In the genomic region with DNA sequence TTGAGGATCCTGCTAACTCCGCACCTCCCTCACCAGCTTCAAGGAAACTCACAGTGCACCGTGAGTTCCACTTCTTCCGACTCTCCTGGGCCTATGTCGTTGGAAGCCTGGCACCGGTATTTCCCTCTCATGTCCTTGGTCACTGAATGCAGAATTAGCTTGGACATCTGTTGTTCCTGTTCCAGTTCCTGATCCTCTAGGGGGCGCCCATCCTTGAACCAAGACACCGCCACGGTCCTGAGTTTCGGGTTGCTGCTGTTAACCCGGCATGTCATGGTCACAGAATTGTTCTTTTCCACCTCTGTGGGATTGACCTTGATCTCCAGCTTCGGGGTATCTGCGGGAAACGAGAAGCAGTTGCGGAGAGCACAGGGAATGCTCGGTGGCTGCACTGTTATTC, we compare ENCODE assay signal across 9 mouse cellular contexts. TPM values are rescaled to one million over a fixed set of nuclear protein-coding genes. Genes with fewer than 3 reads are reported as not detected.
DNase-seq lines count a peak whose midpoint lies in the region; ATAC-seq and TF ChIP-seq lines count a peak whose summit lies in the region.
"Had no signal": no experiment of that assay in that cellular context is flagged by ENCODE, and none has a peak within 500 bp of the region (broad histone marks: within the 10 kb centered on the region; RNA-seq: fewer than 3 reads in every experiment).

No protein-coding gene starts in this region.

- H3K27me3 ChIP-seq in Patski = peaks cover 19% of the 10 kb centered on the region

- no peak overlapping the region for H3K27ac ChIP-seq in left cerebral cortex, adult 2 months

- peak; percentile 82 for TF ChIP-seq CTCF in Patski (IDR thresholded peaks at IDR 0.05)
- TF ChIP-seq CTCF in left cerebral cortex, adult 2 months (IDR thresholded peaks at IDR 0.05) = peak; percentile 78

- intact Hi-C loops in gastrocnemius, postnatal 14 days (cut with DNase I; ENCODE audit: low total_unique reads) = loop anchor here (10.0 kb wide), 1 partner anchor 102 kb away; a partner anchor contains a TSS
- intact Hi-C loops in left cerebral cortex, adult 2 months (cut with DNase I) = loop anchor here (2.0 to 5.0 kb wide), 4 partner anchors 32 to 224 kb away; a partner anchor contains a TSS

- POLR2A ChIA-PET in Patski (lab: Charles Lee) = interaction anchor here (0.6 kb wide), 1 partner anchor 143 kb away, joined by 4 read pairs; no protein-coding TSS in a partner anchor

- DNase-seq in Patski (ENCODE audit: low read depth, low spot score) = no peak
- peak; percentile 51 for DNase-seq in cerebellum, adult 9-11 months
- DNase-seq in gastrocnemius, postnatal 14 days = peak; percentile 73
- DNase-seq in induced T-regulatory cell, adult 2 months (ENCODE audit: low read depth) = peak; percentile 77
- peak; percentile 54 to 68 for DNase-seq in left cerebral cortex, adult 2 months (ENCODE audit: extremely low spot score in 1 of 2, low spot score in 2 of 2)
- peak; percentile 80 for DNase-seq in right cerebral cortex, postnatal 14 days
- peak; percentile 85 for DNase-seq in urinary bladder, postnatal 14 days (ENCODE audit: low spot score)

- H3K4me3 ChIP-seq in left cerebral cortex, adult 2 months = no peak overlapping the region

- peak; percentile 67 for ATAC-seq in Patski
- ATAC-seq in megakaryocyte-erythroid progenitor cell, adult 5-6 weeks (replicated peaks; ENCODE audit: low FRiP score, low TSS enrichment, poor library complexity, severe bottlenecking) = peak; percentile 41; the same call in 1 of the 2 replicates

- CTCF ChIA-PET in Patski (lab: Charles Lee) = interaction anchor here (0.8 to 3.2 kb wide), 5 partner anchors 10 to 101 kb away, joined by 3 to 12 read pairs (median 5); a partner anchor contains a TSS

- in situ Hi-C loops in Patski (cut with MboI; ENCODE audit: low pct_unique_long_range_greater_than_20kb) = no loop called here

RNA-seq across cellular contexts. Expression of a gene that starts 7.1 kb away (rescaled TPM):
- polyA plus RNA-seq in Patski (2021) = not detected
- total RNA-seq in gastrocnemius, postnatal 14 days (2021) = under 1 TPM in 1 of 2 experiments, not detected in 1; 0.29 TPM
- total RNA-seq in left cerebral cortex, adult 2 months (2021) = not detected
- total RNA-seq in megakaryocyte-erythroid progenitor cell, adult 5-6 weeks (2014; fragmentation: Nextera tagmentation) = 4.0 and 8.6 TPM in 2 replicates
- 0.27 TPM in 1 of 2 replicates, not detected in the other for total RNA-seq in megakaryocyte-erythroid progenitor cell, adult 5-6 weeks (2017)

RNA-seq across cellular contexts. Expression of a gene that starts 11.7 kb away (rescaled TPM):
- polyA plus RNA-seq in Patski (2021) = not detected
- not detected for total RNA-seq in gastrocnemius, postnatal 14 days (2021)
- total RNA-seq in left cerebral cortex, adult 2 months (2021) = not detected
- total RNA-seq in megakaryocyte-erythroid progenitor cell, adult 5-6 weeks (2014; fragmentation: Nextera tagmentation) = 0.24 TPM in 1 of 2 replicates, not detected in the other
- not detected in 2 replicates for total RNA-seq in megakaryocyte-erythroid progenitor cell, adult 5-6 weeks (2017)
- polyA plus RNA-seq: liver, embryonic 16.5 days had no signal

RNA-seq across cellular contexts. Expression of a gene that starts 17.1 kb away (rescaled TPM):
- not detected for polyA plus RNA-seq in Patski (2021)
- not detected for total RNA-seq in gastrocnemius, postnatal 14 days (2021)
- not detected for total RNA-seq in left cerebral cortex, adult 2 months (2021)
- total RNA-seq in megakaryocyte-erythroid progenitor cell, adult 5-6 weeks (2014; fragmentation: Nextera tagmentation) = not detected in 2 replicates
- total RNA-seq in megakaryocyte-erythroid progenitor cell, adult 5-6 weeks (2017) = not detected in 2 replicates
- polyA plus RNA-seq: liver, embryonic 16.5 days had no signal

RNA-seq across cellular contexts. Expression of a gene that starts 41.6 kb away (rescaled TPM):
- polyA plus RNA-seq in Patski (2021) = not detected
- total RNA-seq in gastrocnemius, postnatal 14 days (2021) = 1 to 10 TPM; 3.5 to 9.6 TPM
- total RNA-seq in left cerebral cortex, adult 2 months (2021) = 10 to 100 TPM; 91.1 to 93.1 TPM
- 0.83 TPM in 1 of 2 replicates, not detected in the other for total RNA-seq in megakaryocyte-erythroid progenitor cell, adult 5-6 weeks (2014; fragmentation: Nextera tagmentation)
- not detected in 2 replicates for total RNA-seq in megakaryocyte-erythroid progenitor cell, adult 5-6 weeks (2017)

RNA-seq across cellular contexts. Expression of a gene that starts 49.5 kb away (rescaled TPM):
- polyA plus RNA-seq in Patski (2021) = not detected
- total RNA-seq in gastrocnemius, postnatal 14 days (2021) = under 1 TPM in 1 of 2 experiments, not detected in 1; 0.16 TPM
- not detected for total RNA-seq in left cerebral cortex, adult 2 months (2021)
- total RNA-seq in megakaryocyte-erythroid progenitor cell, adult 5-6 weeks (2014; fragmentation: Nextera tagmentation) = 0.20 and 1.1 TPM in 2 replicates
- 1.7 and 12.6 TPM in 2 replicates for total RNA-seq in megakaryocyte-erythroid progenitor cell, adult 5-6 weeks (2017)
